ENCODE assay signal across 18 mouse cellular contexts in the genomic region with DNA sequence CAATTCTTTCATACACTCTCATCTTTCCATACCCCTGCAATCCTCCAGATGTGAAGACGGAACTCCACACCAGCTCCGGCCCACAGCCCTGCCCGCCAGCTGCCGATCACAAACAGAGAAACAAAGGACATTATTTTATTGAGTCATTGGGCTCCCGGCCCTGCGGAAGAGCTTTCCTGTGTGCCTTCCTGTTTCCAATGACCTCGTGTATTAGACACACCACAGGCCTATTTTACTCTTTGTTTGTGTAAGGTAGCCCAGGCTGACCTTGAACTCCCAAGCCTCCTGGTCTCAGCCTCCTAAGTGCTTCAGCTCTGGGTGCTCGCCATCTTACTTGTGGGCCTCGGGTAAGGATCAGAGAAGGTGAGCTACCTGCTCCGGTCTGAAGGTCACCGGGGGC. TPM values are rescaled to one million over a fixed set of nuclear protein-coding genes. Genes with fewer than 3 reads are reported as not detected.
DNase-seq lines count a peak whose midpoint lies in the region; ATAC-seq and TF ChIP-seq lines count a peak whose summit lies in the region.
"Had no signal": no experiment of that assay in that cellular context is flagged by ENCODE, and none has a peak within 500 bp of the region (broad histone marks: within the 10 kb centered on the region; RNA-seq: fewer than 3 reads in every experiment).

No protein-coding gene starts in this region.

- H3K4me1 ChIP-seq in kidney, embryonic 16.5 days (ENCODE audit: insufficient read depth, low read length) = peaks cover 40% of the 10 kb centered on the region
- peaks cover 55% of the 10 kb centered on the region for H3K4me1 ChIP-seq in limb, embryonic 10.5 days
- H3K4me1 ChIP-seq in liver, embryonic 11.5 days (replicated peaks; ENCODE audit: control insufficient read depth, insufficient read depth, low read length) = no peaks in the 10 kb centered on the region

- H3K27ac ChIP-seq in gastrocnemius, adult 2 months = peak overlapping the region; percentile 53
- peak overlapping the region; percentile 40 for H3K27ac ChIP-seq in kidney, embryonic 16.5 days (ENCODE audit: low read length)
- peak overlapping the region; percentile 73; the same call in 1 of the 2 replicates for H3K27ac ChIP-seq in limb, embryonic 10.5 days
- H3K27ac ChIP-seq in liver, embryonic 11.5 days (ENCODE audit: low read depth, low read length) = no peak overlapping the region
- H3K27ac ChIP-seq: midbrain, embryonic 12.5 days; stomach, embryonic 15.5 days had no signal

- no peaks in the 10 kb centered on the region for H3K36me3 ChIP-seq in kidney, embryonic 16.5 days (ENCODE audit: insufficient read depth, low read length)
- no peaks in the 10 kb centered on the region for H3K36me3 ChIP-seq in limb, embryonic 10.5 days
- no peaks in the 10 kb centered on the region for H3K36me3 ChIP-seq in liver, embryonic 11.5 days (ENCODE audit: control insufficient read depth, insufficient read depth, low read length)
- H3K36me3 ChIP-seq: midbrain, embryonic 12.5 days; stomach, embryonic 15.5 days had no signal

- no peaks in the 10 kb centered on the region for H3K27me3 ChIP-seq in kidney, embryonic 16.5 days (ENCODE audit: insufficient read depth, low read length)
- no peaks in the 10 kb centered on the region for H3K27me3 ChIP-seq in limb, embryonic 10.5 days (ENCODE audit: low read depth, poor library complexity, severe bottlenecking)
- no peaks in the 10 kb centered on the region for H3K27me3 ChIP-seq in liver, embryonic 11.5 days (replicated peaks; ENCODE audit: control insufficient read depth, insufficient read depth, low read length)
- H3K27me3 ChIP-seq: midbrain, embryonic 12.5 days; stomach, embryonic 15.5 days had no signal

- WGBS in kidney, embryonic 16.5 days = 65% methylated on average over 11 of the region's 11 CpGs
- WGBS in limb, embryonic 10.5 days = 82% methylated on average over 11 of the region's 11 CpGs
- 67% methylated on average over 11 of the region's 11 CpGs for WGBS in liver, embryonic 11.5 days

- H3K9me3 ChIP-seq in kidney, embryonic 16.5 days (ENCODE audit: low read length) = no peaks in the 10 kb centered on the region
- H3K9me3 ChIP-seq in limb, embryonic 10.5 days (replicated peaks) = no peaks in the 10 kb centered on the region
- H3K9me3 ChIP-seq in liver, embryonic 11.5 days (ENCODE audit: control insufficient read depth, low read length) = no peaks in the 10 kb centered on the region
- H3K9me3 ChIP-seq: midbrain, embryonic 12.5 days; stomach, embryonic 15.5 days had no signal

- no peak for DNase-seq in gastrocnemius, adult 2 months
- no peak for DNase-seq in gastrocnemius, postnatal 36 days
- DNase-seq in kidney, postnatal 14 days = no peak
- peak; percentile 32 for DNase-seq in ES-CJ7 (ENCODE audit: low read depth, low spot score)
- no peak for DNase-seq in limb, embryonic 10.5 days (ENCODE audit: low spot score)
- DNase-seq in liver, embryonic 11.5 days (ENCODE audit: low spot score) = no peak
- DNase-seq in thymus, adult 18-20 months = no peak
- DNase-seq: cerebellum, adult 2 months; heart, postnatal 4 days; right cerebral cortex, adult 18-20 months; spleen, adult 18-20 months had no signal

- no peak for TF ChIP-seq CTCF in gastrocnemius, adult 2 months (IDR thresholded peaks at IDR 0.05)

- no peak overlapping the region for H3K4me2 ChIP-seq in kidney, embryonic 16.5 days (replicated peaks; ENCODE audit: low read depth, low read length)
- H3K4me2 ChIP-seq in liver, embryonic 11.5 days = no peak overlapping the region
- H3K4me2 ChIP-seq: midbrain, embryonic 12.5 days; stomach, embryonic 15.5 days had no signal

- H3K9ac ChIP-seq in kidney, embryonic 16.5 days (replicated peaks; ENCODE audit: low read length) = no peak overlapping the region
- H3K9ac ChIP-seq in liver, embryonic 11.5 days (ENCODE audit: low read depth, low read length) = no peak overlapping the region
- H3K9ac ChIP-seq: midbrain, embryonic 12.5 days; stomach, embryonic 15.5 days had no signal

- H3K4me3 ChIP-seq in gastrocnemius, adult 2 months = no peak overlapping the region
- no peak overlapping the region for H3K4me3 ChIP-seq in kidney, embryonic 16.5 days (ENCODE audit: low read length)
- no peak overlapping the region for H3K4me3 ChIP-seq in limb, embryonic 10.5 days
- H3K4me3 ChIP-seq in liver, embryonic 11.5 days (ENCODE audit: low read depth, low read length) = no peak overlapping the region
- H3K4me3 ChIP-seq: midbrain, embryonic 12.5 days; myocyte; stomach, embryonic 15.5 days had no signal

- ATAC-seq in kidney, embryonic 16.5 days (ENCODE audit: low FRiP score, low TSS enrichment) = no peak
- no peak for ATAC-seq in liver, embryonic 11.5 days (replicated peaks; ENCODE audit: low FRiP score)
- ATAC-seq: forebrain, embryonic 14.5 days; Patski had no signal

- intact Hi-C loops in gastrocnemius, adult 2 months (cut with DNase I) = no loop called here
- intact Hi-C loops in gastrocnemius, postnatal 36 days (cut with DNase I) = no loop called here

RNA-seq across cellular contexts. Expression of gene Thy1, which starts 53.1 kb away (rescaled TPM):
- 1 to 10 TPM; 9.3 to 9.8 TPM for total RNA-seq in gastrocnemius, adult 2 months (2021)
- total RNA-seq in gastrocnemius, postnatal 36 days (2021) = 10 to 100 TPM; 13.2 to 18.7 TPM
- polyA plus RNA-seq in kidney, embryonic 16.5 days (2015; fragmentation: Nextera tagmentation; extraction: Ambion mirVana) = 7.7 and 10.5 TPM in 2 replicates
- polyA plus RNA-seq in limb, embryonic 10.5 days (2016; fragmentation: Nextera tagmentation; extraction: Ambion mirVana) = 0.21 TPM in 1 of 2 replicates, not detected in the other
- 0.18 TPM in 1 of 2 replicates, not detected in the other for polyA plus RNA-seq in liver, embryonic 11.5 days (2014; fragmentation: Nextera tagmentation; extraction: Ambion mirVana)
- total RNA-seq: CH12.LX had no signal
- polyA plus RNA-seq: midbrain, embryonic 12.5 days; myocyte; Patski had no signal
